Mouse (Mus musculus): ENCODE results near the gene Cmss1. TPM values are rescaled to one million over a fixed set of nuclear protein-coding genes. Genes with fewer than 3 reads are reported as not detected.

Gene Cmss1
- polyA plus RNA-seq (2015; fragmentation: Nextera tagmentation; extraction: Ambion mirVana) = 33.8 and 35.4 TPM in 2 replicates

GRCm38 (mm10) chr16:57606444-57607227 is at the start of gene Cmss1:
Cmss1 (minus strand) TSS chr16:57606864.
- H3K9me3 ChIP-seq (replicated peaks) = no peaks in the 10 kb centered on the region
- H3K4me2 ChIP-seq = peak within 1 kb of the TSS; percentile 93
- H3K36me3 ChIP-seq = no peaks in the 10 kb centered on the region
- H3K27ac ChIP-seq = peak within 1 kb of the TSS; percentile 71
- no peaks in the 10 kb centered on the region for H3K27me3 ChIP-seq
- H3K4me3 ChIP-seq = peak within 1 kb of the TSS; percentile 100
- H3K4me1 ChIP-seq (replicated peaks) = peaks cover 4% of the 10 kb centered on the region
- peak; percentile 87 for ATAC-seq (replicated peaks; ENCODE audit: insufficient number of reproducible peaks, insufficient read depth, low FRiP score, low read depth)
- under 1% methylated on average over 64 of the region's 64 CpGs for WGBS
- peak within 1 kb of the TSS; percentile 77 for H3K9ac ChIP-seq

GRCm38 (mm10) chr16:57649888-57650287 is 43.2 kb upstream of the Cmss1 start:
- WGBS = 37% methylated on average over 2 of the region's 2 CpGs
- no peak overlapping the region for H3K27ac ChIP-seq
- no peaks in the 10 kb centered on the region for H3K9me3 ChIP-seq (replicated peaks)
- no peak for ATAC-seq (replicated peaks; ENCODE audit: insufficient number of reproducible peaks, insufficient read depth, low FRiP score, low read depth)
- H3K9ac ChIP-seq = no peak overlapping the region
- H3K4me3 ChIP-seq = no peak overlapping the region
- H3K4me1 ChIP-seq (replicated peaks) = peaks cover 4% of the 10 kb centered on the region; the same call in 1 of the 2 replicates
- no peaks in the 10 kb centered on the region for H3K36me3 ChIP-seq
- H3K27me3 ChIP-seq = no peaks in the 10 kb centered on the region
- H3K4me2 ChIP-seq = no peak overlapping the region

- no peak overlapping the region for H3K9ac ChIP-seq
- 70% methylated on average over 10 of the region's 10 CpGs for WGBS
- no peak for ATAC-seq (replicated peaks; ENCODE audit: insufficient number of reproducible peaks, insufficient read depth, low FRiP score, low read depth)
- no peak overlapping the region for H3K4me2 ChIP-seq
- no peaks in the 10 kb centered on the region for H3K9me3 ChIP-seq (replicated peaks)
- H3K27me3 ChIP-seq = no peaks in the 10 kb centered on the region
- no peak overlapping the region for H3K4me3 ChIP-seq
- H3K27ac ChIP-seq = no peak overlapping the region
- H3K4me1 ChIP-seq (replicated peaks) = no peaks in the 10 kb centered on the region
- no peaks in the 10 kb centered on the region for H3K36me3 ChIP-seq
These were observed 34.8 kb upstream of the Cmss1 start for GRCm38 (mm10) chr16:57641346-57641885.

GRCm38 (mm10) chr16:57634766-57635165 is 28.1 kb upstream of the Cmss1 start:
- Histone ChIP-seq H3K36me3 (no peaks in the 10 kb centered on the region), H3K9ac (no peak overlapping the region), H3K27me3 (no peaks in the 10 kb centered on the region), H3K9me3 (replicated peaks) (no peaks in the 10 kb centered on the region), H3K4me3 (no peak overlapping the region), H3K27ac (no peak overlapping the region), H3K4me2 (no peak overlapping the region), H3K4me1 (replicated peaks) (no peaks in the 10 kb centered on the region)
- no peak for ATAC-seq (replicated peaks; ENCODE audit: insufficient number of reproducible peaks, insufficient read depth, low FRiP score, low read depth)
- 60% methylated on average over 5 of the region's 5 CpGs for WGBS

- H3K4me2 ChIP-seq = no peak overlapping the region
- 8% methylated on average over 6 of the region's 6 CpGs for WGBS
- no peak for ATAC-seq (replicated peaks; ENCODE audit: insufficient number of reproducible peaks, insufficient read depth, low FRiP score, low read depth)
These were observed 27.5 kb upstream of the Cmss1 start for GRCm38 (mm10) chr16:57634191-57634590.

GRCm38 (mm10) chr16:57611768-57612167 is 5.1 kb upstream of the Cmss1 start:
- ATAC-seq (replicated peaks; ENCODE audit: insufficient number of reproducible peaks, insufficient read depth, low FRiP score, low read depth) = no peak
- Histone ChIP-seq H3K4me1 (replicated peaks) (peaks cover 4% of the 10 kb centered on the region), H3K27me3 (no peaks in the 10 kb centered on the region), H3K4me3 (no peak overlapping the region), H3K27ac (no peak overlapping the region), H3K9ac (no peak overlapping the region), H3K4me2 (no peak overlapping the region), H3K9me3 (replicated peaks) (no peaks in the 10 kb centered on the region), H3K36me3 (no peaks in the 10 kb centered on the region)
- WGBS = 2% methylated on average over 1 of the region's 1 CpGs

More at GRCm38 (mm10) chr16:57634191-57634590, 27.5 kb upstream of the Cmss1 start:
- no peak overlapping the region for H3K9ac ChIP-seq
- H3K27me3 ChIP-seq = no peaks in the 10 kb centered on the region
- no peaks in the 10 kb centered on the region for H3K4me1 ChIP-seq (replicated peaks)
- no peak overlapping the region for H3K4me3 ChIP-seq
- no peaks in the 10 kb centered on the region for H3K9me3 ChIP-seq (replicated peaks)
- H3K27ac ChIP-seq = no peak overlapping the region
- H3K36me3 ChIP-seq = no peaks in the 10 kb centered on the region

GRCm38 (mm10) chr16:57601031-57601430 is 5.6 kb downstream of the Cmss1 start:
- H3K4me3 ChIP-seq = no peak overlapping the region
- H3K4me2 ChIP-seq = no peak overlapping the region
- no peaks in the 10 kb centered on the region for H3K9me3 ChIP-seq (replicated peaks)
- no peak for ATAC-seq (replicated peaks; ENCODE audit: insufficient number of reproducible peaks, insufficient read depth, low FRiP score, low read depth)
- no peaks in the 10 kb centered on the region; the same call in 1 of the 2 replicates for H3K4me1 ChIP-seq (replicated peaks)
- no peak overlapping the region for H3K27ac ChIP-seq
- H3K36me3 ChIP-seq = no peaks in the 10 kb centered on the region
- H3K27me3 ChIP-seq = no peaks in the 10 kb centered on the region
- no peak overlapping the region for H3K9ac ChIP-seq

- no peak for ATAC-seq (replicated peaks; ENCODE audit: insufficient number of reproducible peaks, insufficient read depth, low FRiP score, low read depth)
- Histone ChIP-seq H3K9ac (no peak overlapping the region), H3K4me2 (no peak overlapping the region), H3K4me1 (replicated peaks) (no peaks in the 10 kb centered on the region), H3K27me3 (no peaks in the 10 kb centered on the region), H3K9me3 (replicated peaks) (no peaks in the 10 kb centered on the region), H3K36me3 (no peaks in the 10 kb centered on the region), H3K27ac (no peak overlapping the region), H3K4me3 (no peak overlapping the region)
- 89% methylated on average over 4 of the region's 4 CpGs for WGBS
These were observed 9.2 kb downstream of the Cmss1 start for GRCm38 (mm10) chr16:57597295-57597957.

GRCm38 (mm10) chr16:57593422-57594157 is 13.1 kb downstream of the Cmss1 start:
- WGBS = 38% methylated on average over 7 of the region's 7 CpGs
- H3K4me2 ChIP-seq = no peak overlapping the region
- no peak overlapping the region for H3K27ac ChIP-seq
- H3K9me3 ChIP-seq (replicated peaks) = no peaks in the 10 kb centered on the region
- H3K4me3 ChIP-seq = no peak overlapping the region
- H3K4me1 ChIP-seq (replicated peaks) = no peaks in the 10 kb centered on the region
- H3K27me3 ChIP-seq = no peaks in the 10 kb centered on the region
- H3K9ac ChIP-seq = no peak overlapping the region
- no peaks in the 10 kb centered on the region for H3K36me3 ChIP-seq
- ATAC-seq (replicated peaks; ENCODE audit: insufficient number of reproducible peaks, insufficient read depth, low FRiP score, low read depth) = no peak

GRCm38 (mm10) chr16:57585201-57585600 is 21.5 kb downstream of the Cmss1 start:
- Histone ChIP-seq H3K27me3 (no peaks in the 10 kb centered on the region), H3K4me1 (replicated peaks) (0 out of 2 replicates have a peak, but pooled peaks cover 9% of the 10 kb centered on the region), H3K9ac (no peak overlapping the region), H3K4me3 (no peak overlapping the region), H3K4me2 (no peak overlapping the region), H3K27ac (0 out of 2 replicates have a peak overlapping the region, but pooled peaks have one; percentile 29), H3K36me3 (no peaks in the 10 kb centered on the region), H3K9me3 (replicated peaks) (no peaks in the 10 kb centered on the region)
- no peak for ATAC-seq (replicated peaks; ENCODE audit: insufficient number of reproducible peaks, insufficient read depth, low FRiP score, low read depth)
- 33% methylated on average over 3 of the region's 3 CpGs for WGBS

- Histone ChIP-seq H3K4me2 (no peak overlapping the region), H3K27ac (peak overlapping the region; percentile 47; the same call in 1 of the 2 replicates), H3K27me3 (no peaks in the 10 kb centered on the region), H3K9me3 (replicated peaks) (no peaks in the 10 kb centered on the region), H3K36me3 (no peaks in the 10 kb centered on the region), H3K9ac (no peak overlapping the region), H3K4me3 (no peak overlapping the region), H3K4me1 (replicated peaks) (peaks cover 9% of the 10 kb centered on the region; the same call in 1 of the 2 replicates)
- ATAC-seq (replicated peaks; ENCODE audit: insufficient number of reproducible peaks, insufficient read depth, low FRiP score, low read depth) = 0 out of 2 replicates have a peak, but pooled peaks have one; percentile 31
- 56% methylated on average over 2 of the region's 2 CpGs for WGBS
These were observed 24.7 kb downstream of the Cmss1 start for GRCm38 (mm10) chr16:57582008-57582407.

Data from heart, embryonic 15.5 days (tissue).